Mouse (Mus musculus): Measurements from ENCODE around the gene Zmym1.
"Not testable (repeated sequence)": the region's sequence is repeated elsewhere in the genome, so short reads cannot be mapped to it uniquely, and the experiment has no call there.

Zmym1 gene

GRCm38 (mm10) chr4:127027228-127028190 is 33.4 kb downstream of the Zmym1 start:
- DNase-seq (ENCODE audit: low read depth, low spot score) = peak; percentile 61

- no peak for DNase-seq (ENCODE audit: low read depth, low spot score)
Observed at GRCm38 (mm10) chr4:127026826-127027225, 34.1 kb downstream of the Zmym1 start.

GRCm38 (mm10) chr4:127024240-127024639 is 36.7 kb downstream of the Zmym1 start:
- DNase-seq (ENCODE audit: low read depth, low spot score) = no peak

- no peak for DNase-seq (ENCODE audit: low read depth, low spot score)
Observed at GRCm38 (mm10) chr4:127023201-127023600, 37.8 kb downstream of the Zmym1 start.

- peak; percentile 95 for DNase-seq (ENCODE audit: low read depth, low spot score)
Observed at GRCm38 (mm10) chr4:127021989-127022626, 38.8 kb downstream of the Zmym1 start.

- DNase-seq (ENCODE audit: low read depth, low spot score) = peak; percentile 98
Observed at GRCm38 (mm10) chr4:127021151-127021945, 39.6 kb downstream of the Zmym1 start, which contains the start of gene Sfpq. Gene Sfpq (plus strand): TSS chr4:127021324.

- DNase-seq (ENCODE audit: low read depth, low spot score) = no peak
Observed at GRCm38 (mm10) chr4:127020411-127021150, 40.4 kb downstream of the Zmym1 start.

- DNase-seq (ENCODE audit: low read depth, low spot score) = no peak
Observed at GRCm38 (mm10) chr4:127016366-127016765, 44.6 kb downstream of the Zmym1 start.

- DNase-seq (ENCODE audit: low read depth, low spot score) = peak; percentile 91
Observed at GRCm38 (mm10) chr4:127015294-127015993, 45.5 kb downstream of the Zmym1 start.

GRCm38 (mm10) chr4:127005113-127005936 is 55.6 kb downstream of the Zmym1 start:
- DNase-seq (ENCODE audit: low read depth, low spot score) = no peak

GRCm38 (mm10) chr4:127004384-127004783 is 56.6 kb downstream of the Zmym1 start:
- DNase-seq (ENCODE audit: low read depth, low spot score) = no peak

- DNase-seq (ENCODE audit: low read depth, low spot score) = no peak
Observed at GRCm38 (mm10) chr4:127000601-127001105, 60.3 kb downstream of the Zmym1 start.

- not testable (repeated sequence) for DNase-seq (ENCODE audit: low read depth, low spot score)
Observed at GRCm38 (mm10) chr4:126999372-126999771, 61.6 kb downstream of the Zmym1 start.

Data from CD4-positive, CD25-positive, alpha-beta regulatory T cell, adult 2 months (primary cell).